Mouse (Mus musculus) megakaryocyte, adult 5-6 weeks (primary cell): ENCODE results near the gene Pygo2. TPM values are rescaled to one million over a fixed set of nuclear protein-coding genes. Genes with fewer than 3 reads are reported as not detected.
"Not testable (repeated sequence)": the region's sequence is repeated elsewhere in the genome, so short reads cannot be mapped to it uniquely, and the experiment has no call there.

Source experiments
- ATAC-seq: 2 replicates; pipeline ENCODE4 v1.8.0; 2016; ENCODE audit warnings: mild to moderate bottlenecking, inconsistent platforms; ENCODE audit not compliant: poor library complexity, severe bottlenecking
- total RNA-seq, 2 experiments: library from RNA; stranded (forward) in 1 of 2; stranded (reverse) in 1 of 2; fragments of 153-499, 151-499 nt in 1 of 2; fragments of 221-1000, 200-1000 nt in 1 of 2; gene quantifications; 2 replicates each; pipeline versions ENCODE4 v1.2.3 to v1.2.4; 2015 to 2017

Gene Pygo2
- total RNA-seq, 2 experiments from 2014 or later: 11.2 to 23.2 TPM

- ATAC-seq: no peak
Measured at GRCm38 (mm10) chr3:89418861-89419250, 11.2 kb upstream of the Pygo2 start.

- ATAC-seq: no peak
Measured at GRCm38 (mm10) chr3:89419571-89419970, 10.4 kb upstream of the Pygo2 start.

GRCm38 (mm10) chr3:89419981-89420380 lies 10.0 kb upstream of the Pygo2 start:
- no peak for ATAC-seq

GRCm38 (mm10) chr3:89420421-89420820 lies 9.6 kb upstream of the Pygo2 start:
- no peak for ATAC-seq

GRCm38 (mm10) chr3:89421002-89421774 lies 8.8 kb upstream of the Pygo2 start:
- peak; percentile 50 for ATAC-seq

- no peak for ATAC-seq
Measured at GRCm38 (mm10) chr3:89421810-89422473, 8.1 kb upstream of the Pygo2 start.

GRCm38 (mm10) chr3:89422556-89423205 lies 7.3 kb upstream of the Pygo2 start:
- no peak for ATAC-seq

- ATAC-seq: no peak
Measured at GRCm38 (mm10) chr3:89424416-89425140, 5.4 kb upstream of the Pygo2 start.

GRCm38 (mm10) chr3:89425141-89425525 lies 4.9 kb upstream of the Pygo2 start:
- ATAC-seq: no peak

- no peak for ATAC-seq
Measured at GRCm38 (mm10) chr3:89425876-89426275, 4.1 kb upstream of the Pygo2 start.

GRCm38 (mm10) chr3:89429021-89429420 lies 993 bp upstream of the Pygo2 start:
- not testable (repeated sequence) for ATAC-seq

- no peak for ATAC-seq
Measured at GRCm38 (mm10) chr3:89432606-89433005, 2.6 kb downstream of the Pygo2 start.

GRCm38 (mm10) chr3:89434532-89434931 lies 4.5 kb downstream of the Pygo2 start:
- no peak for ATAC-seq

GRCm38 (mm10) chr3:89435041-89435440 lies 5.0 kb downstream of the Pygo2 start:
- no peak for ATAC-seq

- ATAC-seq: peak; percentile 89
Measured at GRCm38 (mm10) chr3:89436176-89437113, 6.4 kb downstream of the Pygo2 start, which contains the start of gene Pbxip1. Pbxip1 (plus strand) TSS chr3:89436706.

GRCm38 (mm10) chr3:89437269-89437668 lies 7.3 kb downstream of the Pygo2 start:
- peak; percentile 38 for ATAC-seq

- ATAC-seq: no peak
Measured at GRCm38 (mm10) chr3:89440691-89441090, 10.7 kb downstream of the Pygo2 start.

GRCm38 (mm10) chr3:89448720-89449537 lies 18.9 kb downstream of the Pygo2 start:
- ATAC-seq: peak; percentile 43

- ATAC-seq: peak; percentile 91
Measured at GRCm38 (mm10) chr3:89449541-89449940, 19.5 kb downstream of the Pygo2 start.
